Mouse (Mus musculus): ENCODE results near the gene Kcnj6. TPM values are rescaled to one million over a fixed set of nuclear protein-coding genes. Genes with fewer than 3 reads are reported as not detected.

Gene Kcnj6
- total and polyA plus RNA-seq, 2 experiments from 2014 or later: 1.5 to 8.7 TPM

- Histone ChIP-seq H3K9ac (no peak overlapping the region), H3K4me1 (ENCODE audit: insufficient read depth) (no peaks in the 10 kb centered on the region; the same call in 1 of the 2 replicates), H3K4me3 (ENCODE audit: low read depth, low read length) (no peak overlapping the region), H3K27ac (ENCODE audit: low read depth, low read length) (no peak overlapping the region), H3K27me3 (ENCODE audit: insufficient read depth, low read length) (no peaks in the 10 kb centered on the region), H3K36me3 (ENCODE audit: insufficient read depth) (no peaks in the 10 kb centered on the region), H3K9me3 (ENCODE audit: low read length) (no peaks in the 10 kb centered on the region), H3K4me2 (ENCODE audit: low read depth) (peak overlapping the region; percentile 26; the same call in 1 of the 2 replicates)
- WGBS: 6% methylated on average over 11 of the region's 11 CpGs
- ATAC-seq (peak; percentile 78), DNase-seq (peak; percentile 62)
- TF ChIP-seq CTCF (IDR thresholded peaks at IDR 0.05; ENCODE audit: low read depth): peak; percentile 67
Measured at GRCm38 (mm10) chr16:94743853-94744501, 253.5 kb downstream of the Kcnj6 start.

- 92% methylated on average over 1 of the region's 1 CpGs for WGBS
Measured at GRCm38 (mm10) chr16:94737359-94737687, 260.2 kb downstream of the Kcnj6 start.

GRCm38 (mm10) chr16:94736462-94737358, 260.8 kb downstream of the Kcnj6 start:
- H3K4me2 ChIP-seq (ENCODE audit: low read depth): no peak overlapping the region
- H3K9ac ChIP-seq: no peak overlapping the region
- no peak overlapping the region for H3K27ac ChIP-seq (ENCODE audit: low read depth, low read length)
- TF ChIP-seq CTCF (IDR thresholded peaks at IDR 0.05; ENCODE audit: low read depth): no peak
- no peaks in the 10 kb centered on the region for H3K27me3 ChIP-seq (ENCODE audit: insufficient read depth, low read length)
- DNase-seq: no peak
- H3K9me3 ChIP-seq (ENCODE audit: low read length): no peaks in the 10 kb centered on the region
- WGBS: 80% methylated on average over 8 of the region's 8 CpGs
- no peaks in the 10 kb centered on the region for H3K36me3 ChIP-seq (ENCODE audit: insufficient read depth)
- no peak for ATAC-seq
- H3K4me1 ChIP-seq (ENCODE audit: insufficient read depth): peaks cover 2% of the 10 kb centered on the region; the same call in 1 of the 2 replicates
- H3K4me3 ChIP-seq (ENCODE audit: low read depth, low read length): no peak overlapping the region

More at GRCm38 (mm10) chr16:94737359-94737687, 260.2 kb downstream of the Kcnj6 start:
- peaks cover 2% of the 10 kb centered on the region; the same call in 1 of the 2 replicates for H3K4me1 ChIP-seq (ENCODE audit: insufficient read depth)
- H3K4me2 ChIP-seq (ENCODE audit: low read depth): no peak overlapping the region
- no peaks in the 10 kb centered on the region for H3K36me3 ChIP-seq (ENCODE audit: insufficient read depth)
- no peaks in the 10 kb centered on the region for H3K9me3 ChIP-seq (ENCODE audit: low read length)
- no peak overlapping the region for H3K4me3 ChIP-seq (ENCODE audit: low read depth, low read length)
- ATAC-seq (no peak), DNase-seq (no peak)
- H3K27ac ChIP-seq (ENCODE audit: low read depth, low read length): no peak overlapping the region
- no peak overlapping the region for H3K9ac ChIP-seq
- TF ChIP-seq CTCF (IDR thresholded peaks at IDR 0.05; ENCODE audit: low read depth): no peak
- no peaks in the 10 kb centered on the region for H3K27me3 ChIP-seq (ENCODE audit: insufficient read depth, low read length)

GRCm38 (mm10) chr16:94735472-94735871, 262.0 kb downstream of the Kcnj6 start:
- ATAC-seq (no peak), DNase-seq (no peak)
- H3K27ac ChIP-seq (ENCODE audit: low read depth, low read length): no peak overlapping the region
- H3K27me3 ChIP-seq (ENCODE audit: insufficient read depth, low read length): no peaks in the 10 kb centered on the region
- no peak overlapping the region for H3K4me2 ChIP-seq (ENCODE audit: low read depth)
- peaks cover 2% of the 10 kb centered on the region; the same call in 1 of the 2 replicates for H3K4me1 ChIP-seq (ENCODE audit: insufficient read depth)
- peak; percentile 32 for TF ChIP-seq CTCF (IDR thresholded peaks at IDR 0.05; ENCODE audit: low read depth)
- H3K9me3 ChIP-seq (ENCODE audit: low read length): no peaks in the 10 kb centered on the region
- no peaks in the 10 kb centered on the region for H3K36me3 ChIP-seq (ENCODE audit: insufficient read depth)
- 60% methylated on average over 3 of the region's 3 CpGs for WGBS
- no peak overlapping the region for H3K9ac ChIP-seq
- H3K4me3 ChIP-seq (ENCODE audit: low read depth, low read length): no peak overlapping the region

GRCm38 (mm10) chr16:94731027-94731426, 266.5 kb downstream of the Kcnj6 start:
- ATAC-seq (no peak), DNase-seq (no peak)
- TF ChIP-seq CTCF (IDR thresholded peaks at IDR 0.05; ENCODE audit: low read depth): no peak
- H3K4me1 ChIP-seq (ENCODE audit: insufficient read depth): peaks cover 2% of the 10 kb centered on the region; the same call in 1 of the 2 replicates
- no peak overlapping the region for H3K27ac ChIP-seq (ENCODE audit: low read depth, low read length)
- no peak overlapping the region for H3K4me3 ChIP-seq (ENCODE audit: low read depth, low read length)
- no peak overlapping the region for H3K4me2 ChIP-seq (ENCODE audit: low read depth)
- no peak overlapping the region for H3K9ac ChIP-seq
- H3K9me3 ChIP-seq (ENCODE audit: low read length): no peaks in the 10 kb centered on the region
- 74% methylated on average over 12 of the region's 12 CpGs for WGBS
- no peaks in the 10 kb centered on the region for H3K27me3 ChIP-seq (ENCODE audit: insufficient read depth, low read length)
- H3K36me3 ChIP-seq (ENCODE audit: insufficient read depth): no peaks in the 10 kb centered on the region

- WGBS: 94% methylated on average over 6 of the region's 6 CpGs
- DNase-seq: no peak
- Histone ChIP-seq H3K27ac (ENCODE audit: low read depth, low read length) (no peak overlapping the region), H3K27me3 (ENCODE audit: insufficient read depth, low read length) (no peaks in the 10 kb centered on the region), H3K9ac (no peak overlapping the region), H3K36me3 (ENCODE audit: insufficient read depth) (no peaks in the 10 kb centered on the region), H3K4me1 (ENCODE audit: insufficient read depth) (peaks cover under 1% of the 10 kb centered on the region; the same call in 1 of the 2 replicates), H3K4me2 (ENCODE audit: low read depth) (no peak overlapping the region), H3K4me3 (ENCODE audit: low read depth, low read length) (no peak overlapping the region), H3K9me3 (ENCODE audit: low read length) (no peaks in the 10 kb centered on the region)
- peak; percentile 14; the same call in 1 of the 2 replicates for TF ChIP-seq CTCF (IDR thresholded peaks at IDR 0.05; ENCODE audit: low read depth)
- no peak for ATAC-seq
Measured at GRCm38 (mm10) chr16:94729236-94729635, 268.3 kb downstream of the Kcnj6 start.

Data from forebrain, postnatal 0 days (tissue).